Mouse (Mus musculus): ENCODE data around the gene Cntfr. TPM values are rescaled to one million over a fixed set of nuclear protein-coding genes. Genes with fewer than 3 reads are reported as not detected.

Cntfr gene
- polyA plus RNA-seq, 1 experiment, result 101 TPM

DNA sequence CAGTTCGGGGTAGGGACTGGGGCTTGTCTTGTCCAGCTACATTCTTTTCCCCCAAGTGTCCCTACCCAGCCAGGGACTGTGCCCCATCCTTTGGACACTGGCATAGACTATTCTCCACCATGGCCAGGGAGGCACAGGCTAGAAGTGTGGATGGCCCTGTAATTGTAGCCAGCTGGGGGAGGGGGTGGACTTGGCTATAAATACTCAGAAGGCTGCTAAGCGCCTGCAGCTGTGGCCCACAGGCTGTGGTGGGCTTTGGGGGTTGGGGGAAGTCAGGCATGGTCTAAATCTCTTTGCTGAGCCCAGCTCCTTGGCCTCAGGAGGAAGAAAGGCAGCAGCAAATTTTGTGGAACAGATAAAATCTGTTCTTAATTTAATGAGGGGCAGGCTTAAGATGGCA lies 61.0 kb downstream of the Cntfr start:
- TF ChIP-seq CTCF (IDR thresholded peaks at IDR 0.05; ENCODE audit: borderline replicate concordance, insufficient read depth, low read depth, low read length) (no peak), POLR2A (IDR thresholded peaks at IDR 0.05; ENCODE audit: borderline replicate concordance, insufficient read depth, low read length) (no peak)
- H3K27me3 ChIP-seq (ENCODE audit: control insufficient read depth, insufficient read depth, low read length), result no peaks in the 10 kb centered on the region
- 60% methylated on average over 2 of the region's 2 CpGs for WGBS
- no peak overlapping the region for H3K4me3 ChIP-seq (replicated peaks; ENCODE audit: insufficient read depth, low read depth, low read length)
- DNase-seq, result no peak
- peaks cover 56% of the 10 kb centered on the region for H3K4me1 ChIP-seq (ENCODE audit: control insufficient read depth, insufficient read depth, low read length)
- 0 out of 2 replicates have a peak overlapping the region, but pooled peaks have one; percentile 1 for H3K27ac ChIP-seq (ENCODE audit: insufficient read depth, low read length)

DNA sequence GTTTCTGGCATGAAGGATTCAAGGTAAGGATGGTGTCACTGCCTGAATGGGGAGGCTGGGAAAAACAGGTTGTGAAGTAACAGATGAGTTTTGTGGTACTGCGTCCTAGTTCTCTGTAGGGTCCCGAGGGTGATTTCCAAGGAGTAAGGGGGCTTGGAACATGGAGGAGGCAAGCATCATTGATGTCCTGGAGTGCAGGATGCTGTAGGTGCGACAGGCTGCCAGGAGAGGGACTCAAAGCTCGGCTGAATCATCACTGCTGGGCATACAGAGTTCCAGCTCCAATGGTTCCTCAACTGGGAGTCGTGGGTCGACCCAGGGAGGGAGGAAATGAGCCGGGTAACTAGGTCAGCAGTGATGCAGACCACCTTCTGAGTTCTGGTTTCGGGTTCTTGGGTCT lies 61.7 kb downstream of the Cntfr start:
- TF ChIP-seq CTCF (IDR thresholded peaks at IDR 0.05; ENCODE audit: borderline replicate concordance, insufficient read depth, low read depth, low read length) (no peak), POLR2A (IDR thresholded peaks at IDR 0.05; ENCODE audit: borderline replicate concordance, insufficient read depth, low read length) (no peak)
- DNase-seq, result no peak
- 70% methylated on average over 8 of the region's 8 CpGs for WGBS
- Histone ChIP-seq H3K4me1 (ENCODE audit: control insufficient read depth, insufficient read depth, low read length) (peaks cover 52% of the 10 kb centered on the region), H3K27ac (ENCODE audit: insufficient read depth, low read length) (no peak overlapping the region), H3K4me3 (replicated peaks; ENCODE audit: insufficient read depth, low read depth, low read length) (no peak overlapping the region), H3K27me3 (ENCODE audit: control insufficient read depth, insufficient read depth, low read length) (no peaks in the 10 kb centered on the region)

DNA sequence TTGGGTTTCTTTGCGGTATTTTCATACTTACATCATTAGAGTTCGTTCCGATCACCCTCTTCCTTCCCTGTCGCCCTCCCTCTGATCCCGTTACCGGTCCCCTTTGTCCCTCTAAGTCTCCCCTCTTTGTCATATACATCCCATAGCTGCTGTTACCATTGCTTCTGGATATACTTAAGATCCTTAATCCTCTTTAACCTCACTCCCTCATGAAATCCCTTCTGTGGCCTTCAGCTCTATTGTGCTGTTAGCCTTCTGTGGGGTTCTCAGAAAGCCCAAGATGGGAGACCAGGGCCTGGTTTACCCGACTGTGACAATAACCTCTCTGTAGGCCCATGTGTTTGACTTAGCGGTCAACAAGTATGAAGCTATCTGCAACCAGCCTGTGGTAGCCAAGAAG lies 62.3 kb downstream of the Cntfr start:
- no peaks in the 10 kb centered on the region for H3K27me3 ChIP-seq (ENCODE audit: control insufficient read depth, insufficient read depth, low read length)
- no peak for DNase-seq
- no peak for TF ChIP-seq POLR2A (IDR thresholded peaks at IDR 0.05; ENCODE audit: borderline replicate concordance, insufficient read depth, low read length)
- TF ChIP-seq CTCF (IDR thresholded peaks at IDR 0.05; ENCODE audit: borderline replicate concordance, insufficient read depth, low read depth, low read length), result no peak
- H3K27ac ChIP-seq (ENCODE audit: insufficient read depth, low read length), result no peak overlapping the region
- 89% methylated on average over 8 of the region's 8 CpGs for WGBS
- no peak overlapping the region for H3K4me3 ChIP-seq (replicated peaks; ENCODE audit: insufficient read depth, low read depth, low read length)
- peaks cover 52% of the 10 kb centered on the region for H3K4me1 ChIP-seq (ENCODE audit: control insufficient read depth, insufficient read depth, low read length)

GRCm38 (mm10) chr4:41633001-41633400 lies 63.9 kb downstream of the Cntfr start:
- no peak overlapping the region for H3K4me3 ChIP-seq (replicated peaks; ENCODE audit: insufficient read depth, low read depth, low read length)
- WGBS, result 95% methylated on average over 9 of the region's 9 CpGs
- TF ChIP-seq POLR2A (IDR thresholded peaks at IDR 0.05; ENCODE audit: borderline replicate concordance, insufficient read depth, low read length) (no peak), CTCF (IDR thresholded peaks at IDR 0.05; ENCODE audit: borderline replicate concordance, insufficient read depth, low read depth, low read length) (no peak)
- H3K27me3 ChIP-seq (ENCODE audit: control insufficient read depth, insufficient read depth, low read length), result no peaks in the 10 kb centered on the region
- peaks cover 43% of the 10 kb centered on the region for H3K4me1 ChIP-seq (ENCODE audit: control insufficient read depth, insufficient read depth, low read length)
- no peak for DNase-seq
- H3K27ac ChIP-seq (ENCODE audit: insufficient read depth, low read length), result no peak overlapping the region

GRCm38 (mm10) chr4:41631390-41631789 lies 65.5 kb downstream of the Cntfr start:
- Histone ChIP-seq H3K4me3 (replicated peaks; ENCODE audit: insufficient read depth, low read depth, low read length) (no peak overlapping the region), H3K27me3 (ENCODE audit: control insufficient read depth, insufficient read depth, low read length) (no peaks in the 10 kb centered on the region), H3K27ac (ENCODE audit: insufficient read depth, low read length) (no peak overlapping the region), H3K4me1 (ENCODE audit: control insufficient read depth, insufficient read depth, low read length) (peaks cover 29% of the 10 kb centered on the region)
- 8% methylated on average over 11 of the region's 11 CpGs for WGBS
- TF ChIP-seq POLR2A (IDR thresholded peaks at IDR 0.05; ENCODE audit: borderline replicate concordance, insufficient read depth, low read length) (no peak), CTCF (IDR thresholded peaks at IDR 0.05; ENCODE audit: borderline replicate concordance, insufficient read depth, low read depth, low read length) (no peak)
- DNase-seq, result peak; percentile 53 to 67

DNA sequence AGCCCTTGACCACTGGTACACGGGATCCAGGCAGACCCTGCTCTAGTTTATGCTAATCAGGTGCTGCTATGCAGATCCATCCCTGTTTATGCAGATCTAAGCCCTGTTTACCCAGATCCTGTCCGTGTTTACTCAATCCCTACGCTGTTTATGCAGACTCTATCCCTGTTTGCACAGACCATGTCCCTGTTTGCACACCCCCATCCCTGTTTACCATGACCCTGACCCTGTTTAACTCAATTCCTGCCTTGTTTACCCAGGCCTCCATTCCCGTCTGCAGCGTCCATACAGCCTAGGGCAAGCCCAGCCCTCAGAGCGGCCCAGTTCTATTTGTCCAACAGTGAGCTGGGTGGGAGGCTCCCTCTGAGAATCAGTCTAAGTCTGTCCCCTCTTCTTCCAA lies 66.7 kb downstream of the Cntfr start:
- TF ChIP-seq POLR2A (IDR thresholded peaks at IDR 0.05; ENCODE audit: borderline replicate concordance, insufficient read depth, low read length), result no peak
- TF ChIP-seq CTCF (IDR thresholded peaks at IDR 0.05; ENCODE audit: borderline replicate concordance, insufficient read depth, low read depth, low read length), result no peak
- no peak overlapping the region for H3K27ac ChIP-seq (ENCODE audit: insufficient read depth, low read length)
- no peak for DNase-seq
- H3K27me3 ChIP-seq (ENCODE audit: control insufficient read depth, insufficient read depth, low read length), result no peaks in the 10 kb centered on the region
- H3K4me1 ChIP-seq (ENCODE audit: control insufficient read depth, insufficient read depth, low read length), result peaks cover 28% of the 10 kb centered on the region
- 91% methylated on average over 6 of the region's 6 CpGs for WGBS
- H3K4me3 ChIP-seq (replicated peaks; ENCODE audit: insufficient read depth, low read depth, low read length), result no peak overlapping the region

DNA sequence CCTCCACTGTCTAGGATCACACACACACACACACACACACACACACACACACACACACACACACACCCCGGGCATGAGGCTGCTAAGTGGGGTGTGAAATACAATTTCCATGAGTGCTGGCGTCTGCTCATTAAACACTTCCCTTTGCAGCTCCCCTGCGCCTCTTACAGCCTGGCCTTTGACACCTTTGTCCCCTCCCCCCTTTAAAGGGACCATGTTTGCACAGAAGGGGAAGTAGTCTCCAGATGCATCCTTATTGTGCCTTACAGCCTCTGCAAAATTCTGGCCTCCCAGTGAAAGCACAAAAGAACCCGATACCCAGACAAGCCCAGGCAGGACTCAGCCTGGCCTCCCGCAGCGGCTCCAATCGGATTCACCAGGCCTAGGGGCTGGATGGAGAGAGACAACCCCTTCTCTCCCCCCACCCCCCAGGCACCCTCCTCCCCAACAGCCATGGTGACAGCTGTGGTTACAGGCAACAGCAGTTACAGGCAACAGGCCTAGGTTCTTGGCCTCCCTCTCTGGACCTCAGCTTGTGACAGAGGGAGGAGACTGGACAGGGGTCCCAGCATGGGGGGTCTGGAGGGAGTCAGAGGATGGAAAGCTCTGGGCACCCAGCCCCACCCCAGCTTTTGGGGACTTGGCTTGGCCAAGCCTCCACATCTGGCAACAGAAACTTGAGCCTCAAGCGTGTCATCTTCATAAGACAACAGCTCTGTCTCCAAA lies 68.5 kb downstream of the Cntfr start:
- no peak overlapping the region for H3K27ac ChIP-seq (ENCODE audit: insufficient read depth, low read length)

DNA sequence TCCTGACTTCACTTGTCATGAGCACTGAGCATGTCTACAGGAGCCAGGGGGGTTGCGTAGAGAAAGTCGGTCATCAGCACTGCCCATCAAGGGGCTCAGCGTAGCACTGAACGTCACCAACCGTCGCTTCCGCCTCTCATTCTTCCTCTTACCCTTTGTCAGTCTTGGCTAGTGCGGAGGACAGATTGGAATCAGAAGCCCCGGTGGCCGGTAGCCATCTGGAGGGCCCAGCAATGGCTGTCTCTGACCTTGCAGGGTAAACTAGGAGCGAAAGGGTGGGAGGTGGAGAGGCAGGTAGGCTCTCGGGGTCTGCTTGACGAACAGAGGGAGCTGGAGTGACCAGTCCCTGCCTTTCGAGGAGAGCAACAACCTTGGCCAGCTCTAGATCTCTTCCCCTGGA lies 74.8 kb downstream of the Cntfr start:
- DNase-seq, result no peak
- Histone ChIP-seq H3K27me3 (ENCODE audit: control insufficient read depth, insufficient read depth, low read length) (no peaks in the 10 kb centered on the region), H3K4me1 (ENCODE audit: control insufficient read depth, insufficient read depth, low read length) (peaks cover 41% of the 10 kb centered on the region), H3K27ac (ENCODE audit: insufficient read depth, low read length) (no peak overlapping the region), H3K4me3 (replicated peaks; ENCODE audit: insufficient read depth, low read depth, low read length) (no peak overlapping the region)
- TF ChIP-seq POLR2A (IDR thresholded peaks at IDR 0.05; ENCODE audit: borderline replicate concordance, insufficient read depth, low read length) (no peak), CTCF (IDR thresholded peaks at IDR 0.05; ENCODE audit: borderline replicate concordance, insufficient read depth, low read depth, low read length) (no peak)
- 52% methylated on average over 14 of the region's 14 CpGs for WGBS

More for the DNA sequence above, 68.5 kb downstream of the Cntfr start:
- WGBS, result 69% methylated on average over 8 of the region's 8 CpGs
- Histone ChIP-seq H3K4me1 (ENCODE audit: control insufficient read depth, insufficient read depth, low read length) (peaks cover 29% of the 10 kb centered on the region), H3K4me3 (replicated peaks; ENCODE audit: insufficient read depth, low read depth, low read length) (no peak overlapping the region), H3K27me3 (ENCODE audit: control insufficient read depth, insufficient read depth, low read length) (no peaks in the 10 kb centered on the region)
- no peak for DNase-seq
- TF ChIP-seq POLR2A (IDR thresholded peaks at IDR 0.05; ENCODE audit: borderline replicate concordance, insufficient read depth, low read length), result no peak
- TF ChIP-seq CTCF (IDR thresholded peaks at IDR 0.05; ENCODE audit: borderline replicate concordance, insufficient read depth, low read depth, low read length), result no peak
